Mouse (Mus musculus) lung, adult 18-20 months (tissue): Measurements from ENCODE around the gene Fasl.

Source experiments
- DNase-seq, 2 experiments: peaks; one replicate each; pipeline ENCODE4 v3.0.0; 2022; ENCODE audit warnings: mixed read lengths in 2 of 2

Gene Fasl

DNA sequence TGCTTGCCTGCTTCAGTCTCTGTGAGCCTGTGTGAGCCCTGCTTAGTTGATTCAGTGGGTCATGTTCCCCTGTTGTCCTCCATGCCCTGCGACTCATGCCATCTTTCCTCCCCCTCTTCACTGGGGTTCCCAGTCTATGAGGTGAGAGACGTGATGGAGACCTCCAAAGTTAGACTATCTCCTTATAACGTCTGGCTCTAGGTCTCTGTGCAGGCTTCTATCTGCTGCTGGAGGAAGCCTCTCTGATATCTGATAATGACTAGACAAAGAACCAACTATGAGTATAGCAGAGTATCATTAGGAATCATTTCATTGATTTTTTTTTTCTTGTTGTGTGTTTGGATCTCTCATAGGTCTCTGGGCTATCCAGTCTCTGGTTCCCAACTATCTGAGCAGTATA is 31.7 kb downstream of the Fasl start:
- no peak for DNase-seq

DNA sequence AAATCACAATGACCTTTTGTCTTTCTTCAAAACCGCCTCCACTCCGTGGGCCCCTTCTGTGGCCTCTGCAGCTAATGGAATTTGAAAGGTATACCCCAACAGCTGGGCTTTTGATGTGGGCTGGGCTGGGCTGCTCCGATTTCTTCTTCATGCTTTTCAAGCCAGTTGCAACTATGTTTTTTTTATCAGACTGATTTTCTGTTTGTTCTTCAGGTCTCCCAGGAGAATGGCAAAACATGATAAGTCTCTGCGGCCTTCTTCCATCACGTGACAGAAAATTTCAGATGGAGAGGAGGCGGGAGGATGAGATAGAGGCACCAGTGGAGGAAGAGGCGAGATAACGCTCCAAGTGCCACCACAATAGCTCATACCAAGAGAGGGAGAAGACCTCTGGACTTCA is 37.0 kb downstream of the Fasl start:
- no peak for DNase-seq

DNA sequence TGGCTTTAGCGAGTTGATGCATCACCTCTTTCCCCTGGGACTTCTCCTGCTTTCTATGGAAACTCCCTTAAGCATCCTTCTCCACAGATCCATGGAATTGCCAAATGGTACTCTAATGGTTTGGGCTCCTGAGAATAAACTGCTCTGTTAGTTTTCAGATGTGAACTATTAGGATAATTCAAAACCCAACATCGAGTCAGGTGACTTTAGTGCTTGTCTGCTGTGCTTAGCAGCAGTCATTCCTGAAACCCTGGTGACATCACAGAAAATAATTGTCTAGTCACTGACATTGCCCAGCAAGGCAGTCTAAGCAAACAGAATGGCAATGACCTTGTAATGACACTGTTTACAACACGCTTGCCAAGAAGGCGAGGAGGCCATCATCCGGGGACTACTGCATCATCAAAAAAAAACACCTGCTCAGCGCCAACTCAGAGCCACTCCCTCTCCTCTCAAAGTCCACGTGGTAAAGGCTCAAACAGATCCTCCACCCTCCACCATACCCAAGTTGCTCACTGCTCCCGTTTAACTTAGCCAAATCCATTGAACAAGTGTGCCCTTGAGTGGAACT is 37.7 kb downstream of the Fasl start:
- DNase-seq, result no peak

DNA sequence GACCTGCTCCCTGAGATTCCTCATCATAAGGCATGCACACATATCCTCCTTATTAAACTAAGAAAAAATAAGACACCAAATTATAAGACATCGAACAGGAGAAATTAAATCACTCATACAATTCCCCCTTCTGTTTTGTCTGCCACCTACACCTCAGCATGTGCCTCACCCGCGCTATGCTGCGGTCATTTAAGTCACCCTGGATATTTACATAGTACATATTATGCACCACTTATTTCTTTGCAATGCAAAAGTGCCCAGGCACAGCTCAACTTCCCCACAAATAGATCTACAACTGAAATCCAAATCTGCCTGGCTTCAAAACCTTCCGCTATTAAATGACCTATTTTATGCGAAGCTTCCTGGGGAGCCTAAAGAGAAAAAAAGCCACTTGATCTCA is 39.6 kb downstream of the Fasl start:
- DNase-seq, result no peak

DNA sequence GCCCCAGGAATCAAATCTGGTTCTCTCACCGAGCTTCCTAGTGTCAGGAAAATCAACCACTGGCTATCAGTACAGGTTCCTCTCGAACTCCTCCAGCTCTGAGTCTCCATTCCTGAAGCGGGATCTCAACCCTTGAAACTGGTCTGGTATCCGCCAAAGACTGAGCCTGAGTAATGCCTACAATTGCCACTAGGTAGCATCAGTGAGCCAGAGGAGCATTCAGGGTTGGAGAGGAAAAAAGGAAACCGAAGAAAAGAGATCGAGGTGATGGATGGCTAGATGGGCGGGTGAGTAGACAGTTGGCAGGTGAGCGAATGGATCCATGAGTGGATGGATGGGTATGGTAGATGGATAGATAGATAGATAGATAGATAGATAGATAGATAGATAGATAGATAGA is 40.2 kb downstream of the Fasl start:
- peak; percentile 50 to 61 for DNase-seq

DNA sequence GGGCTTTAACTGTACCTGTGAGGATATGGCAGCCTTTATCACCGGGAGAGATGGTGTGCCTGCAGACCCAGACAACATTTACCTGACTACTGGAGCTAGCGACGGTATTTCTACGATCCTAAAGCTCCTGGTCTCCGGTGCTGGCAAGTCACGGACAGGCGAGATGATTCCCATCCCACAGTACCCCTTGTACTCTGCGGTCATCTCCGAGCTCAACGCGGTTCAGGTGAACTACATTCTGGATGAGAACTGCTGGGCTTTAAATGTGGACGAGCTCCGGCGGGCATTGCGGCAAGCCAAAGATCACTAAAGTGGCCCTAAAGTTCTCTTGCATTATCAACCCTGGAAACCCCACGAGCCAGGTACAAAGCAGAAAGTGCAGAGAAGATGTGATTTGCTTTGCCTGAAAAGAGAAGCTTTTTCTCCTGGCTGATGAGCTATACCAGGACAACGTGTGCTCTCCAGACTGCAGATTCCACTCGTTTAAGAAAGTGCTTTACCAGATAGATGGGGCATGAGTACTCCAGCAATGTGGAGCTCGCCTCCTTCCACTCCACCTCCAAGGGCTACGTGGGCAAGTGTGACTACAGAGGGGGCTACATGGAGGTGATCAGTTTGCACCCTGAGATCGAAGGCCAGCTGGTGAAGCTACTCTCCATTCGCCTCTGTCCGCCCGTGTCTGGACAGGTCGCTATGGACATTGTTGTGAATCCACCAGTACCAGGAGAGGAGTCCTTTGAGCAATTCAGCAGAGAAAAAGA is 41.6 kb downstream of the Fasl start:
- DNase-seq, result no peak

DNA sequence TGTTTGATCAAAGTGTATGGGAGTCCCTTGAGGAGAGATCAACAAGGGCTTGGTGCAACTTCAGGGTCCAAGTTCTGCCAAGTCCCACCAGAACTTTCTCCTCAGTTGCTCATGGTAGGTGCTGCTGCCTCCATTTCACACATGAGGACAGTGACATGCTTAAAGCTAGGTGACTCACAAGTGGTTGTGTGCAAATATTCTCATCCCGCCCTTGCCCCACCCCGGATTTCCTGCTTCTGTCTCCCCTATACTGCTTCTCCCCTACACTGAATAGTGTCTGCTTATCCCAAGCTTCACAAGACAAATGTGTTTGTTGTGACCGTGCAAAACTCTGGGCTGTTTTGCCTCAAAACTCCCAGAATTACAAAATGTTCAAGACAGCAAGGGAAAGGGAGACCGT is 43.4 kb downstream of the Fasl start:
- DNase-seq, result no peak

DNA sequence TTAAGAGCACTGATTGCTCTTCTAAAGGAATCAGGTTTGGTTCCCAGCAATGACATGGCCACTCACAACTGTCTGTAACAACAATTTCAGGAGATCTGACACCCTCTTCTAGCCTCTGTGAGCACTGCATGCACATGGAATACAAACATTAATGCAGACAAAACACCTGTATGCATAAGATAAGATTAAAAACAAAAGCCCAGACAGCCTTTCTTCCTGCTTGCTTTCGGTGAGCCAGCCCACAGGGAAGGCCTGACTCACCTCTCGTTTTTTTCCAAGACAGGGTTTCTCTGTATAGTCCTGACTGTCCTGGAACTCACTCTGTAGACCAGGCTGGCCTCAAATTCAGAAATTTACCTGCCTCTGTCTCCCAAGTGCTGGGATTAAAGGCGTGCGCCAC is 44.1 kb downstream of the Fasl start:
- no peak for DNase-seq

DNA sequence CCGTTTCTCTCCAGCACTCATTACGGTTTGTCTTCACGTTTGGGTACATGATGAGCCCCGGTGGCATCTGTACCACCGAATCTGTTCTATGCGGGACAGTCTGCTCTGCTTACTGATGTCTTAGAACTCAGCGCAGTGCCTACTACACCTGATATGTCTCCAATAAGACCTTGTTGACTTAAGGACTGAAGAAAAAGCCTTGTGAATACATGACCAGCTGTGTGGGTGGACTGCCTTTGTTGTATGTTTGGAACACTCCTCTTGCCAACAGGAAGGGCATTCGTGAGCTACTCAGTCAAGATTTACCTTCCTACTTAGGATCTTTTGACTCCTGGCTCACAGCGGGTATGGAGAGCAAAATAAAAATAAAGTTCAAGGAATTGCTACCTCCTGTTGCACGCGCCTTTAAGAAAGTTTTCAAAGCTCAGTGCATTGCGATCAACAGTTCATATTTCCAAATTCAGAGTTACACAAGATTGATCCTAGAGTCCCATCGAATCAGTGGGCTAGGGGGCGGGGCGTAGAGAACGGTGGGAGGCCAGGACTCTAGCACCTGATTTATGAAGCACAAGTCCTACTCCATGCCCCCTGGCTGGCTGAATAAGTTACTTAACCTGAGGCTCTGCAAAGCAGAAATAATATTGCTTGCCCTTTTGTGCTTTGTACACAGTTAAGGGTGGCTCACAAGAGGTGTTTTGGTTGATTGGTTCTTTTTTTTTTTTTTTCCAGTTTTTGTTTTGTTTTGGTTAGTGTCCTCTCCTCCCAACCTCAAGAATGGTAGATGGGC is 45.6 kb downstream of the Fasl start:
- peak; percentile 15 to 38 for DNase-seq

DNA sequence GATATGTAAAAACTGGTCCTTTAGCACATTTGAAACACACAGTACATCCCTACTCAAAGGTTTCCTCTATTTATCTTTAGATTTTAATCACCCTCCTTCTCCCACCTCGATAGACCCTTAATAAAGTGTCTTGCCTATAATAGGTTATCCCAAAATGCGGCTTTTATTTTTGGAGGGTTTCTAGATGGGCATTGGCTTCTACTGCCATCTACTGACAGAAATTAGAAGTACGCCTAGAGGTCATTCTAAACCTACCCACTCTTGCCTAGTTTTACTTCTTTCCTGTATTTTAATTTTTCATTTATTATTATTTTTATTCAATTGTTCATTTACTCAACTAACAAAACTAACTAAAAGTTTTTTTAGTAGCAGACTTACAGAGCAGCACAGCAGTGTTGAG is 51.4 kb downstream of the Fasl start:
- DNase-seq, result no peak

DNA sequence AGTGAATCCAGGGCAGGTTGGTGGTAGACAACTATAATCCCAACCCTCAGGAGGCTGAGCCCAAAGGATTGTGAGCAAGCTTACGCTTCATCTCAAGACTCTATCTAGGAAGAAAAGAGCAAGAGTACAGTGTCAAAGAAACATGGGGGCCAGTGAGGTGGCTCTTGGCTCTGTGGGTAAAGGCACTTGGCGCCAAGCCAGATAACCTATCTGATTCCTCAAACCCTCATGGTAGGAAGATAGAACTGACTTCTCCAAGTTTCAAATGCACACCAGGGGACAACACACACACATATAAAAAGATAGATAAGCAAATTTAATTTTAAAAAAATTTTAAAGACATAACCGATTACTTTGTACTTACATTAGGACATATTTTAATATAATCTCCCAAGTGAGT is 52.0 kb downstream of the Fasl start:
- no peak for DNase-seq

DNA sequence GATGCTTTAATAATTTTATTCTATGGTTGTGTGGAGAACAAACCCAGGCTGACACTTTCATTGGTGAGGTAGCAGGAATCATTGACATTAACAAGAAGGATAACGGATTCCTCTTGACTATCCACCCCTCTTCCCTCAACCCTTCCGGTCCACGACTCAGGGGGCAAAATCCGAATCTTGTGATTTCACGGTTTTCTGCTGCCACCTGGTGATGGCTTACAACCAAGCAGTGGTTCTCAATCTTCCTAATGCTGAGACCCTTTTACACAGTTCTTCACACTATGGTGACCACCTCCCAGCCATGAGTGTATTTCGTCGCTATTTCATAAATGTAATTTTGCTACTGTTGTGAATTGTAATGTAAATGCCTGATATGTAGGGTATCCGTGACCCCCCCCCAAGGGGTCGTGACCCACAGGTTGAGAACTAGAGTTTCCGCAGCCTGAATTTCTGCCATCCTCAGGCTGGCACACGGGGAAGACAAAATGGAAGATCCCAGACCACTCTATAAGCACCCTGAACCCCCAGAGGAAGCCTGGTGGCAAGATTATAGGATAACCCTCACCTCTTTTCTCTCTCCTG is 52.7 kb downstream of the Fasl start:
- no peak for DNase-seq

DNA sequence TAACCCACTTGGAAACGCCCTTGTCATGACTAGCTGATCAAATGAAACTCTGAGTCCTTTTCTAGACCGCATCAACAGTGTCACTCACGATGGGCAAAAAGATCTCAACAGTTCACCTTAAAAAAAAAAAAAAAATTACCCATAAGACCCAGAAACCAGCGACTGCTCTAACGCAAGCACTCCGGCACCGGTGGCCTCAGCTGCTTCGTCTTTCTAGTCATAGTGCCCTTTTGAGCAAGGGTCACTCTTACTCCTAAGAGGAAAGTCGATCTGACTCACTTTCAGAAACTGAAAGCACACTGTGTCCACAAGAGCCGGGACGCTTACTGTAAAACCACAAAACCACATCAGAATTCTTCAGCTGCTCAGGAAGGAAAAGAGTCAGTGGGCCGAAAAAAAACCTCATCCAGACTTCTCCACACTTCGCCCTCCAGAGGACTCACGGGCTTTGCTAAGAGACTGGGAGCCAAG is 53.5 kb downstream of the Fasl start:
- DNase-seq, result peak; percentile 11 to 42

DNA sequence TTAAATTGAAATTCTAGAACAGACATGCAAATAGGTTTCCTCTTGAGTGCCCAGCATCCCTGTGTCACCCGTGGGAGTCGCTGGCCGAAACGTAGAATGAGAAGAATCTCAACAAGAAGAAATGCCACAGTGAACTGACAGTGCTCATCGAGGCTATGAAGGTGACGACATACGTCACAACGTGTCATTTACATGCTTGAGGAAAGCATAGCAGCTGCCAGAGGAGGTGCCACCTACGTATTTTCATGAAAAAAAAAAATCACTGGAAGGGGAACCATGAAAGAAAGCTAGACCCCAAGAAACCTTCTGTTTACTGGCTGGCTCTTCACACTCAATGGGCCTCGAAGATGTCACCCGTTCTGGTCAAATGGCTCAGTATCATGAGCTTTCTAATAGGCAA is 54.0 kb downstream of the Fasl start:
- no peak for DNase-seq
